Mouse (Mus musculus): ENCODE measurements around the gene Agtrap.

DNA sequence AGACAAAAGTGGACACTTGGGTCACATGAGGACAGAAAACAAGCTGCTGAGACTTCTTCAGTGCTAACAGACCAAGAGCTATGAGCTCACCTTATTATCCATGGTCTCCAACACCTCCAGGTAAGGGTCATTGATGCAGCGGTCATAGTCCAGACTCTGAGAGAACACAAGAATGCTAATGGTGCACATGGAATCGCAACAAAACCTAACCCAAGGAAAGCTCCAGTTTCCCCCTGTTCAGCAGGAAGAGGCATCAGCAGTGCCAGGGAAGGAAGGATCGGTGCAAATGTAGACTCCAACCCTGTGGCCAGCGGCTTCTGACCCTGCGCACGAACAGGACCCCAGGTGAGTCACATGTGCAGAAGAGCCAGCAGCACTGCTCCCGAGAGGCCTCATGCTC lies 58.5 kb downstream of the Agtrap start:
- no peak for TF ChIP-seq POLR2A (IDR thresholded peaks at IDR 0.05; ENCODE audit: control insufficient read depth, low read depth, low read length)
- TF ChIP-seq CTCF (IDR thresholded peaks at IDR 0.05; ENCODE audit: control insufficient read depth, insufficient read depth, insufficient replicate concordance, low read depth, low read length), result no peak

Measured in testis, adult 2 months (tissue).